Comparison of ENCODE assay signal across 8 mouse cellular contexts in genomic region chr1:155972146-155973067, GRCm38 (mm10). TPM values are rescaled to one million over a fixed set of nuclear protein-coding genes. Genes with fewer than 3 reads are reported as not detected.
DNase-seq lines count a peak whose midpoint lies in the region; ATAC-seq and TF ChIP-seq lines count a peak whose summit lies in the region.

No protein-coding gene starts in this region.

- H3K9ac ChIP-seq in limb, embryonic 12.5 days (replicated peaks), result peak overlapping the region; percentile 97
- H3K9ac ChIP-seq in midbrain, embryonic 14.5 days (replicated peaks; ENCODE audit: low read length), result peak overlapping the region; percentile 98

- peak; percentile 8 to 9 for DNase-seq in frontal cortex, adult 2 months (ENCODE audit: extremely low spot score in 1 of 2, low spot score in 1 of 2)
- DNase-seq in frontal cortex, postnatal 25 days (ENCODE audit: low spot score in 2 of 2), result no peak
- no peak for DNase-seq in testis, postnatal 10 days (ENCODE audit: low spot score)
- no peak for DNase-seq in midbrain, embryonic 14.5 days
- DNase-seq in layer of hippocampus, adult 11-12 months (ENCODE audit: low spot score), result no peak

- peak overlapping the region; percentile 78 for H3K4me2 ChIP-seq in limb, embryonic 12.5 days
- peak overlapping the region; percentile 79 for H3K4me2 ChIP-seq in midbrain, embryonic 14.5 days (ENCODE audit: low read length)

- no peak for TF ChIP-seq CTCF in testis, adult 2 months (IDR thresholded peaks at IDR 0.05; ENCODE audit: control insufficient read depth, insufficient read depth, insufficient replicate concordance, low read depth, low read length)
- no peak for TF ChIP-seq CTCF in embryonic fibroblast, embryonic 13.5 days (IDR thresholded peaks at IDR 0.05; ENCODE audit: borderline replicate concordance, insufficient read depth, low read length)

- no peaks in the 10 kb centered on the region for H3K9me3 ChIP-seq in limb, embryonic 12.5 days
- H3K9me3 ChIP-seq in midbrain, embryonic 14.5 days (ENCODE audit: control insufficient read depth, low read length), result no peaks in the 10 kb centered on the region

- peak; percentile 72; the same call in 1 of the 2 replicates for ATAC-seq in limb, embryonic 12.5 days (ENCODE audit: insufficient number of reproducible peaks, insufficient read depth, low FRiP score, low TSS enrichment, low read depth)
- peak; percentile 76 for ATAC-seq in midbrain, embryonic 14.5 days (ENCODE audit: low FRiP score, low TSS enrichment)

- H3K27me3 ChIP-seq in testis, adult 2 months (ENCODE audit: control insufficient read depth, insufficient read depth, low read length), result no peaks in the 10 kb centered on the region
- no peaks in the 10 kb centered on the region for H3K27me3 ChIP-seq in limb, embryonic 12.5 days
- H3K27me3 ChIP-seq in midbrain, embryonic 14.5 days (ENCODE audit: control insufficient read depth, insufficient read depth, low read length), result no peaks in the 10 kb centered on the region

- H3K4me1 ChIP-seq in testis, adult 2 months (ENCODE audit: control insufficient read depth, insufficient read depth, low read length), result peaks cover 3% of the 10 kb centered on the region
- H3K4me1 ChIP-seq in embryonic fibroblast, embryonic 13.5 days (ENCODE audit: control insufficient read depth, insufficient read depth, low read length), result 0 out of 2 replicates have a peak, but pooled peaks cover 3% of the 10 kb centered on the region
- H3K4me1 ChIP-seq in limb, embryonic 12.5 days (replicated peaks), result peaks cover 17% of the 10 kb centered on the region
- peaks cover 23% of the 10 kb centered on the region for H3K4me1 ChIP-seq in midbrain, embryonic 14.5 days (ENCODE audit: control insufficient read depth, insufficient read depth, low read length)

- TF ChIP-seq POLR2A in testis, adult 2 months (IDR thresholded peaks at IDR 0.05; ENCODE audit: control insufficient read depth, low read depth, low read length), result no peak
- TF ChIP-seq POLR2A in embryonic fibroblast, embryonic 13.5 days (IDR thresholded peaks at IDR 0.05; ENCODE audit: low read depth, low read length), result no peak

- H3K36me3 ChIP-seq in testis, adult 2 months (ENCODE audit: control insufficient read depth, insufficient read depth, low read length), result no peaks in the 10 kb centered on the region
- no peaks in the 10 kb centered on the region for H3K36me3 ChIP-seq in limb, embryonic 12.5 days
- no peaks in the 10 kb centered on the region for H3K36me3 ChIP-seq in midbrain, embryonic 14.5 days (ENCODE audit: control insufficient read depth, insufficient read depth, low read length)

- peak overlapping the region; percentile 96 for H3K27ac ChIP-seq in testis, adult 2 months (ENCODE audit: control insufficient read depth, insufficient read depth, low read depth, low read length)
- H3K27ac ChIP-seq in embryonic fibroblast, embryonic 13.5 days (ENCODE audit: insufficient read depth, low read length), result no peak overlapping the region
- H3K27ac ChIP-seq in limb, embryonic 12.5 days, result peak overlapping the region; percentile 95
- peak overlapping the region; percentile 98 for H3K27ac ChIP-seq in midbrain, embryonic 14.5 days (replicated peaks; ENCODE audit: low read depth, low read length)

- H3K4me3 ChIP-seq in testis, adult 2 months (ENCODE audit: control insufficient read depth, low read depth, low read length), result peak overlapping the region; percentile 100
- H3K4me3 ChIP-seq in embryonic fibroblast, embryonic 13.5 days (ENCODE audit: insufficient read depth, low read length), result peak overlapping the region; percentile 91
- H3K4me3 ChIP-seq in limb, embryonic 12.5 days (replicated peaks), result peak overlapping the region; percentile 98
- peak overlapping the region; percentile 96 for H3K4me3 ChIP-seq in midbrain, embryonic 14.5 days (replicated peaks; ENCODE audit: low read depth, low read length)

- 3% methylated on average over 51 of the region's 51 CpGs for WGBS in limb, embryonic 12.5 days
- 1% methylated on average over 49 of the region's 51 CpGs for WGBS in midbrain, embryonic 14.5 days

RNA-seq across cellular contexts. Expression of gene Cep350, which starts 0.6 kb away (rescaled TPM):
- 11.4 and 13.7 TPM in 2 replicates for polyA plus RNA-seq in frontal cortex, adult 2 months (2012; rRNA removed)
- polyA plus RNA-seq in testis, adult 2 months (2012; rRNA removed), result 36.7 and 43.6 TPM in 2 replicates
- polyA plus RNA-seq in embryonic fibroblast, embryonic 13.5 days (2011; ENCODE audit: insufficient read length, low read depth, missing spikeins), result 32.4 and 34.6 TPM in 2 replicates
- 12.4 and 12.5 TPM in 2 replicates for polyA plus RNA-seq in limb, embryonic 12.5 days (2016; fragmentation: Nextera tagmentation; extraction: Ambion mirVana)
- 14.6 and 16.0 TPM in 2 replicates for polyA plus RNA-seq in midbrain, embryonic 14.5 days (2014; fragmentation: Nextera tagmentation; extraction: Ambion mirVana)

Comparison
In these comparisons a context has a peak if more than half of its experiments do, and no peak if none do; other contexts are left out.
1. DNase-seq: peak in frontal cortex, adult 2 months (2 of 2); none in frontal cortex, postnatal 25 days (0 of 2), testis, postnatal 10 days (single experiment), midbrain, embryonic 14.5 days (single experiment) and layer of hippocampus, adult 11-12 months (single experiment).
2. Peak in every context shown above with its lines, with median percentiles within 50 percentile points of each other: H3K4me3 ChIP-seq.